Mouse (Mus musculus) granulocyte monocyte progenitor cell, adult 5-6 weeks (primary cell): ENCODE data around the gene Lrrc2. TPM values are rescaled to one million over a fixed set of nuclear protein-coding genes. Genes with fewer than 3 reads are reported as not detected.

Source experiments
- ATAC-seq: replicated peaks from 2 replicates; pipeline ENCODE4 v1.8.0; 2016; ENCODE audit warnings: mild to moderate bottlenecking, moderate TSS enrichment, inconsistent platforms; ENCODE audit not compliant: poor library complexity, severe bottlenecking
- total RNA-seq, 2 experiments: library from RNA; stranded (forward) in 1 of 2; stranded (reverse) in 1 of 2; fragments of 200-712, 200-1000 nt in 1 of 2; fragments of >200 nt in 1 of 2; fragmentation: Nextera tagmentation in 1 of 2; gene quantifications; 2 replicates each; pipeline ENCODE4 v1.2.3; 2014 to 2017

Lrrc2 gene
- total RNA-seq (2014; fragmentation: Nextera tagmentation): not detected in 2 replicates
- total RNA-seq (2017): 0.21 TPM in 1 of 2 replicates, not detected in the other

DNA sequence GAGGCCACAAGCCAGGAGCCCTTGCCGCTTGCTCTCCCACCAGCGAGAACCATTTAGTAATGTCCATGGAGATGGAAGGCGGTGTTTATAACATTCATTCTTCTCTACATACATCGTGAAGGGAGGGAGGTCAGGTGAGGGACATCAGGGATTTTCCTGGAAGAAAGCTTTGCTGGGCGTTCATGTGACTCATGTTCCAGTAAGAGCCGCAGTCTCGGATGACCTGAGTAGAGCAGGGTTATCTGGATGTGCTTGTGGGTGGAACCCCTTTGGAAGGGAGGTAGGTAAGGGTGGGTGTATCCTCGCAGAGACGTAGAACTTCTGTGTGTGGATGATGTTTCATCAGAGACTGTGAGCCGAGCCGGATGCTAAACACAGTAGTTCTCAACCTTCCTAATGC, at the start of gene Lrrc2:
Lrrc2 (plus strand) TSS at position 149 of the 400 bp plus-strand sequence.
- peak; percentile 10; the same call in 1 of the 2 replicates for ATAC-seq

DNA sequence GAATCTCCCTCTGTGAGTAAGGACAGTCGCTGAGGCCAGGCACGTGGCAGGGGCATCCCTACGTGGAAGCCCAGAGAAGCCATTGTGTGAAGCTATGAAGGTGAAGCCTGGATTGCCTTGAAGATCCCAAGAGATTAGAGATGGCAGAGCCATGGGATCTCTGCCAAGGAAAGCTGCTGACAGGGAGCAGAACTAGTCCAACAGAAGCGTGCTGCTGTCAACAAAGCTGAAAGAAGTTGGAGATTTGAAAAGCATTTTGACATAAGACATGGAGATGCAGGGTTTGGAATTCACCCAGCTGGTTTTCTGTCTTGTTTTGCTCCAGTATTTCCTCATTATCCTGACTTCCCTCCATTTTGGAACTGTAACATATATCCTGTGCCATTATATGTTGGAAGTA, 49.1 kb upstream of the Lrrc2 start:
- no peak for ATAC-seq

GRCm38 (mm10) chr9:110907201-110907837, 44.0 kb upstream of the Lrrc2 start:
- no peak for ATAC-seq

DNA sequence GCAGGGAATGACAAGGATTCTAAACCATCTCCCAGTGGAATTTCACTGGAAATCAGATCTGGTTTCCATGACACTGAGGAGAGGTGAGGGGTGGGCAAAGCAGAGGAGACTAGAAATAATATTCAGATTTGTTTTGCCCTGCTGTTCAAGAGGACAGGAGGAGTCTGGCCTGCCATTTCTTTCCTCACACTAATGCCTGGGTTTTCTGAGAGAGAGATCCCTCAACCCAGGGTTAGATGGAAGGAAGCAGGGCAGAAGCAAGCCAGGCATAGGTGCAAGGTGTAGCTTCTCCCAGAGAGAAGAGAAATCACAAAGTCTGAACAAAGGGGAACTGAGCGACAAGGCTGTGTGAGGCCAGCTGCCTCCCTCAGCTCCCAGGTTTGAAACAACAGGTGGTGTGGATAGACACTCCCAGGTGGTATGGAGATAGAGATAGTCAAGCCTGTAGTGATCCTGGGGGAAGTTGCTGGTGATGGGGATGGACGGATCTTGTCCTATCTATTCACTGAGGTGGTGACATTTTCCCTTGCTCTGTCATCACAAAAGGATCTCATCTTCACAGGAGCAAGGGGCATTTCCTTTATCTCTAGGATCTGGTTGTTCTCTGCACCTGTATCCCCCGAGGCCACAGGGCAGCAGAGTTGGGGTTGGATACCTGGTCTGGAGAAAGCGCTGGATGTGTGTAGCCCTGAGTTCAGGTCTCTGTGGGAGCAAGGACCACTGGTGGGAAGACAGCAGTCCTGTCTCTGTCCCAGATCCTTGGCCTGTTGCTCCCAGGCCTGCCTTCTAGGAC, 43.3 kb upstream of the Lrrc2 start:
- no peak for ATAC-seq

DNA sequence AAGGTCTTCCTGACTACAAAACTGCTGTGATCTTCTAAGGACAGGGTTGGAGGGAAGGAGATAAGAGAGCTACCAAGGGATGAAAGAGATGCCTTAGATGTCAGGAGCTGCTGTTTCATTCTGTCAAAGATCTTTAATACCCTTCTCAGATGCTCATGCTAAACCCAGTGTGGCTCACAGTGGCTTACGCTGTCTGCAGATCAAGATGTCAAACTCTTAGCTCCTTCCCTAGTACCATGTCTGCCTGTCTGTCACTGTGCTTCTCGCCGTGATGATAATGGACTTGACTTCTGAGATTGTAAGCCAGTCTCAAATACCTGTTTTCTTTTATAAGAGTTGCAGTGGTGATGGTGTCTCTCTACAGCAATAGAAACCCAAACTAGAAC, 42.7 kb upstream of the Lrrc2 start:
- no peak for ATAC-seq

GRCm38 (mm10) chr9:110909371-110909967, 41.9 kb upstream of the Lrrc2 start:
- no peak for ATAC-seq

- no peak for ATAC-seq
Observed at GRCm38 (mm10) chr9:110914631-110915236, 36.6 kb upstream of the Lrrc2 start.

GRCm38 (mm10) chr9:110915466-110915865, 35.9 kb upstream of the Lrrc2 start:
- ATAC-seq: peak; percentile 61

DNA sequence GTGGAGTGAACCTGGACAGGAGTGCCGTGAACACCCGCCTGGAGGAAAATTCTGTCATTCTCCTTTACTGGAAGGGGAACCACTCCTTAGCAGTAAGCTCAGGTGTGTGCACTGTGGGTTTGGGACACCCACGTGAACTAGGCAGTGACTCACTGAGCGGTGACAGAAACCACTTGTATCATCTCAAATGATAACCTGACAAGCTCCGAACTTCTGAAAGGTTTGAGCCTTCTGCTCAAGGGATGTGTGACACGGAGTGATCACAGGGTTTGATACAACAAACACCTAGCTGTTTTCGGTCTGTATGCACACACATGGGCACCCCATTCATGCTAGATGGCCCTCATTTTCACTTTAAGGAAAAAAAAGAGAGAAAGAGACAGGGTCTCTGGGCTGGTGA, 34.6 kb upstream of the Lrrc2 start, which contains the start of gene Fam240a:
Fam240a (minus strand) TSS at position 76 of the 400 bp plus-strand sequence.
- ATAC-seq: no peak

GRCm38 (mm10) chr9:110920665-110921419, 30.5 kb upstream of the Lrrc2 start:
- ATAC-seq: no peak

DNA sequence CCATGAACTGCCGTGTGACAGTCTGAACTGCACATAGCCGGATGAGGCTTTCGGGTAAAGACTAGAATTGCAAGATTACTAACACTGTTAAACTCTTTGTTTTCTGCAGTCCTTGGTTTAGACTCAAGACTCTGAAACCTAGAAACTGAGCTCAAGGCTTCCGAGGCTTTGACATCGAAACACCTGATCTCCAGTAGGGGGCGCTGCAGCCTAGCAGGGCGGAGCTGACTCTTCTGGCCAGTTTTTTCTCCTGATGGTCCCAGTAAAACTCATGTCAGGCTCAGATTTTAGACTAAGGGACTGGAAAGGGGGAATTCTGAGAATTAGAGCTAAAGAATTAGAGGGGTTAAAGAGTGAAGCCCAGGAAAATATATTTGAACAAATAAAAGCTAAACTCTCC, 28.6 kb upstream of the Lrrc2 start:
- ATAC-seq: peak; percentile 53; the same call in 1 of the 2 replicates

GRCm38 (mm10) chr9:110931573-110931972, 19.8 kb upstream of the Lrrc2 start:
- ATAC-seq: no peak

- no peak for ATAC-seq
Observed at GRCm38 (mm10) chr9:110933850-110934437, 17.4 kb upstream of the Lrrc2 start.

GRCm38 (mm10) chr9:110935941-110936340, 15.4 kb upstream of the Lrrc2 start:
- no peak for ATAC-seq

DNA sequence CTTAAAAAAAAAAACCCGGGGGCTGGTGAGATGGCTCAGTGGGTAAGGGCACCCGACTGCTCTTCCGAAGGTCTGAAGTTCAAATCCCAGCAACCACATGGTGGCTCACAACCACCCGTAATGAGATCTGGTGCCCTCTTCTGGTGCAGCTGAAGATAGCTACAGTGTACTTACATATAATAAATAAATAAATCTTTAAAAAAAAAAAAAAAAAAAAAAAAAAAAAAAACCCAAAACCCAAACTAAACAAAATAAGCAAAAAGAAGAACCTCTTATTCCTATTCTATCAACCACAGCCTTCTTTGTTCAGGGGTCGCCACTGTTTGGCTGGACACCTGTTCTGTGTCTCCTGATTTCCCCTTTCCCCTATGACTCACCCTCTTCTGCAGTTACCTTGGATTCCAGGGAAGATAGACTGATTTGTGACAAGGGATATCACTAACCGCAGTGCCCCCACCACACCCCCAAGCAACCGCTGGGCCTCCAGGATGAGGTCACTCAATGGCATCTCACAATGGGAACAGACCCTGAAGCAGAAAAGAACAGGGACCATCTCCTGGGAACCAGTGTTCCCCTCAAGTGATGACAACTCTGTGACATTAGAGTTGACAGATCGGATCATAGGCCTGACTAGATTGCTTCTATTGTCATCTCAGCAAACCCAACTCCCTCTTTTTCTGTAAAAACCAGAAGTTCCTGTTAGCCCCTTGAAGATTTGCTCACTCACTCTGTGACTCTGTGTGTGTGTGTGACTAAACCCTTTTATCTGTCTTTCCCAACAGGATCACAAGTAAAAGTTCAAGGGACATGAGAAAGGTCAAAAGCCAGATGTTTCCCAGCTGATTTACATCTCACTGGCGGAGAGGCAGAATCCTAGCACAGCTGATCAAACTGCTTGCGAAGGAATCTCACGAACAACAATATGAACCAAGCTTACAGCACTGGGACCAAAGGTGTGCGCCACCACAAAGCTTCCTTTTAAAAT, 13.5 kb upstream of the Lrrc2 start:
- 0 out of 2 replicates have a peak, but pooled peaks have one; percentile 12 for ATAC-seq

GRCm38 (mm10) chr9:110944265-110944664, 7.1 kb upstream of the Lrrc2 start:
- ATAC-seq: peak; percentile 64

DNA sequence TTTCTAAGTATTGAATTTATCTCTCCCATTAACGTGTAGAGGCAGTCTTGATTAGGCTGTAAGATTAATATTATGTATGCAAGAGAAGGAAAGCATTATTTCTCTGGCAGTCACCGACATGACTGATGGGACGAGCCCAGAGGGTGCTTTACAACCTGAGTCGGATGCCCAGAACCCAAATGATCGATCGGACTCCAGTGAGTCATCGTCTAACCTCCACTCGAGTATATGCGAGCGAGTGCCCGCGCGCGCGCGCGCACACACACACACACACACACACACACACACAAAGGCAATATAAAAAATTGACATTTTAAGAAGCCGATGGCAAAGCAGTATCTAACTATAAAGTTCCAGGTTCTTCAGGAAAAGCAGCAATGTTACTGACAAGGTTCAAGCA, 6.0 kb upstream of the Lrrc2 start:
- no peak for ATAC-seq

GRCm38 (mm10) chr9:110945926-110946325, 5.4 kb upstream of the Lrrc2 start, which contains the start of gene Tdgf1:
Tdgf1 (minus strand) TSS chr9:110946158.
- no peak for ATAC-seq
